Mouse (Mus musculus): ENCODE data around the gene Deup1. TPM values are rescaled to one million over a fixed set of nuclear protein-coding genes. Genes with fewer than 3 reads are reported as not detected.
A peak's percentile ranks its signal among the peaks of the same experiment; 100 is the strongest.

The Deup1 gene
- polyA plus RNA-seq, 1 experiment from 2014 or later = 3.4 TPM

- no peak overlapping the region for H3K4me2 ChIP-seq
- H3K27ac ChIP-seq = peak overlapping the region; percentile 40; the same call in 1 of the 2 replicates
- peak; percentile 48; the same call in 1 of the 2 replicates for ATAC-seq (ENCODE audit: low FRiP score)
- H3K27me3 ChIP-seq = no peaks in the 10 kb centered on the region
- H3K9ac ChIP-seq = no peak overlapping the region
- WGBS = 51% methylated on average over 10 of the region's 10 CpGs
- H3K4me3 ChIP-seq = no peak overlapping the region
- no peaks in the 10 kb centered on the region for H3K9me3 ChIP-seq
- no peaks in the 10 kb centered on the region for H3K36me3 ChIP-seq
- peaks cover 11% of the 10 kb centered on the region for H3K4me1 ChIP-seq (replicated peaks)
Observed at GRCm38 (mm10) chr9:15619020-15619590, 8.6 kb downstream of the Deup1 start.

DNA sequence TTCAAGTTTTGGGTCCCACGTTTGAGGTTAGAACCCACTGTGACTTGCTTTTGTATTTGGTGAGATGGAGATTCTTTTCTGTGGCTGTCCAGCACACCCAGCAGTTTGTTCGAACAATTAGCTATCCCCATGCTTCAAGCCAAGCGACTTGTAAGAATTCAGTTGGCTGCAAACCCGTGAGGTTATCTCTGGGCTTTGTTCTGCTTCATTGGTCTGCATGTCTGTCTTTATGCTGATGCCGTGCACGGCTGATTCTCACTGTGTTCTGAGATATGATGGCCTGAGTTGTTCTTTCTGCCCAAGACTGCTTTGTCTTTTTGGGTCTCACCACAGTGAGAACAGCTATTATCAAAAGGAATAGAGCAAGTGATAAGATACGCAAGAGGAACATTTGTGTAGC is 10.7 kb downstream of the Deup1 start:
- peaks cover 11% of the 10 kb centered on the region for H3K4me1 ChIP-seq (replicated peaks)
- WGBS = 42% methylated on average over 7 of the region's 7 CpGs
- H3K4me3 ChIP-seq = no peak overlapping the region
- no peaks in the 10 kb centered on the region for H3K27me3 ChIP-seq
- no peaks in the 10 kb centered on the region for H3K36me3 ChIP-seq
- no peak for ATAC-seq (ENCODE audit: low FRiP score)
- no peak overlapping the region for H3K9ac ChIP-seq
- H3K27ac ChIP-seq = no peak overlapping the region
- no peak overlapping the region for H3K4me2 ChIP-seq
- no peaks in the 10 kb centered on the region for H3K9me3 ChIP-seq

DNA sequence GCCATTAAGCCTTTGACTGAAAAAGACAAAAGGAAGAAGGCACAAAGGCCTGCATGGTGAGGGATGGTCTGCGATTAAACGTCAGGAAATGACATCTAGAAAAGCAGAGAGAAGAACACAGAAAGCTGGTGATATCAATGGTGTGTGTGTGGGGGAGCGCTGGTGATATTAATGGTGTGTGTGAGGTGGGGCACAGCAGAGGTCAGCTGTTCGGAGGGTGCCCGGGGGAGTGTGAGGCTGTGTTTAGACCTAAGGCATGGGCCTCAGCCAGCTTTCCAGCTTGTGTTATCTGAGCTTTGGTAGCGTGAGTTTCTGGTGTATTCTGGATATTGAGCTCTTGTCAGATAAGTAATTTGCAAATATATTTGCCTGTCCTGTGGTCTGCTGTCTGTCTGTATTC is 11.3 kb downstream of the Deup1 start:
- 60% methylated on average over 6 of the region's 6 CpGs for WGBS

GRCm38 (mm10) chr9:15609280-15609930 is 18.3 kb downstream of the Deup1 start:
- H3K9ac ChIP-seq = no peak overlapping the region
- H3K36me3 ChIP-seq = no peaks in the 10 kb centered on the region
- ATAC-seq (ENCODE audit: low FRiP score) = no peak
- 96% methylated on average over 5 of the region's 5 CpGs for WGBS
- H3K4me3 ChIP-seq = no peak overlapping the region
- H3K4me1 ChIP-seq (replicated peaks) = no peaks in the 10 kb centered on the region
- H3K4me2 ChIP-seq = no peak overlapping the region
- no peaks in the 10 kb centered on the region for H3K27me3 ChIP-seq
- H3K27ac ChIP-seq = no peak overlapping the region
- H3K9me3 ChIP-seq = no peaks in the 10 kb centered on the region

More for the DNA sequence above, 11.3 kb downstream of the Deup1 start:
- no peak overlapping the region for H3K27ac ChIP-seq
- no peaks in the 10 kb centered on the region for H3K36me3 ChIP-seq
- ATAC-seq (ENCODE audit: low FRiP score) = no peak
- no peaks in the 10 kb centered on the region for H3K27me3 ChIP-seq
- no peak overlapping the region for H3K4me3 ChIP-seq
- no peak overlapping the region for H3K4me2 ChIP-seq
- H3K4me1 ChIP-seq (replicated peaks) = peaks cover 11% of the 10 kb centered on the region
- H3K9ac ChIP-seq = no peak overlapping the region
- H3K9me3 ChIP-seq = no peaks in the 10 kb centered on the region

- ATAC-seq (ENCODE audit: low FRiP score) = no peak
- 94% methylated on average over 2 of the region's 2 CpGs for WGBS
- H3K36me3 ChIP-seq = no peaks in the 10 kb centered on the region
Observed at GRCm38 (mm10) chr9:15607601-15608000, 20.1 kb downstream of the Deup1 start.

GRCm38 (mm10) chr9:15603156-15603555 is 24.6 kb downstream of the Deup1 start:
- no peak for ATAC-seq (ENCODE audit: low FRiP score)
- H3K27ac ChIP-seq = no peak overlapping the region
- WGBS = 80% methylated on average over 8 of the region's 8 CpGs
- no peaks in the 10 kb centered on the region for H3K9me3 ChIP-seq
- no peak overlapping the region for H3K4me3 ChIP-seq
- no peaks in the 10 kb centered on the region for H3K4me1 ChIP-seq (replicated peaks)
- no peaks in the 10 kb centered on the region for H3K36me3 ChIP-seq
- H3K27me3 ChIP-seq = no peaks in the 10 kb centered on the region
- no peak overlapping the region for H3K9ac ChIP-seq
- H3K4me2 ChIP-seq = no peak overlapping the region

More at GRCm38 (mm10) chr9:15607601-15608000, 20.1 kb downstream of the Deup1 start:
- Histone ChIP-seq H3K4me1 (replicated peaks) (no peaks in the 10 kb centered on the region), H3K9ac (no peak overlapping the region), H3K27ac (no peak overlapping the region), H3K27me3 (no peaks in the 10 kb centered on the region), H3K9me3 (no peaks in the 10 kb centered on the region), H3K4me3 (no peak overlapping the region), H3K4me2 (no peak overlapping the region)

- no peak for ATAC-seq (ENCODE audit: low FRiP score)
- no peak overlapping the region for H3K4me3 ChIP-seq
Observed at GRCm38 (mm10) chr9:15600859-15601540, 26.7 kb downstream of the Deup1 start.

GRCm38 (mm10) chr9:15600156-15600858 is 27.4 kb downstream of the Deup1 start:
- Histone ChIP-seq H3K27me3 (no peaks in the 10 kb centered on the region), H3K36me3 (no peaks in the 10 kb centered on the region), H3K27ac (no peak overlapping the region), H3K4me2 (no peak overlapping the region), H3K4me3 (no peak overlapping the region), H3K4me1 (replicated peaks) (no peaks in the 10 kb centered on the region), H3K9ac (no peak overlapping the region), H3K9me3 (no peaks in the 10 kb centered on the region)
- 70% methylated on average over 6 of the region's 6 CpGs for WGBS
- ATAC-seq (ENCODE audit: low FRiP score) = no peak

More at GRCm38 (mm10) chr9:15600859-15601540, 26.7 kb downstream of the Deup1 start:
- H3K27me3 ChIP-seq = no peaks in the 10 kb centered on the region
- H3K4me2 ChIP-seq = no peak overlapping the region
- no peak overlapping the region for H3K27ac ChIP-seq
- no peaks in the 10 kb centered on the region for H3K9me3 ChIP-seq
- 72% methylated on average over 5 of the region's 5 CpGs for WGBS
- H3K9ac ChIP-seq = no peak overlapping the region
- H3K4me1 ChIP-seq (replicated peaks) = no peaks in the 10 kb centered on the region
- H3K36me3 ChIP-seq = no peaks in the 10 kb centered on the region

DNA sequence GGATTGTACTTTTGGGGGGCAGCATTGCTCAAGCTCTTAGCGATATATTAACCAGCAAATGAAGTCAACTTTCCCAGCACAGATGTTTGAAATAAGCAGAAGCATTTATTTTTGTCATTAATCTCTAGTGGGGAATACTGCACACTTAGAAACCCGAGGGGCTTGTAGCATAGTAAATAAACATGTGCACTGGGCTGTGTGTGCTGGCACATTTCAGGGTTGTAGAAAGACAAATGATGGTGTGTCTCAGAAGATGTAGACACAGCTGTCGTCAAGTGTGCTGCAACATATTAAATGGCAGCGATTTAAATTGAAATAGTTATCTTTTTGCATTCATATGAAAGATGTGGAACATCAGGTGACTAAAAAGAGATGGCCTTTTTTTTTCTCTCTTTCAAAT is 31.1 kb downstream of the Deup1 start:
- no peaks in the 10 kb centered on the region for H3K36me3 ChIP-seq
- no peak overlapping the region for H3K9ac ChIP-seq
- H3K4me3 ChIP-seq = no peak overlapping the region
- no peaks in the 10 kb centered on the region for H3K9me3 ChIP-seq
- no peak overlapping the region for H3K4me2 ChIP-seq
- no peaks in the 10 kb centered on the region for H3K27me3 ChIP-seq
- no peak overlapping the region for H3K27ac ChIP-seq
- 54% methylated on average over 4 of the region's 4 CpGs for WGBS
- 0 out of 2 replicates have a peak, but pooled peaks cover 4% of the 10 kb centered on the region for H3K4me1 ChIP-seq (replicated peaks)
- ATAC-seq (ENCODE audit: low FRiP score) = no peak

DNA sequence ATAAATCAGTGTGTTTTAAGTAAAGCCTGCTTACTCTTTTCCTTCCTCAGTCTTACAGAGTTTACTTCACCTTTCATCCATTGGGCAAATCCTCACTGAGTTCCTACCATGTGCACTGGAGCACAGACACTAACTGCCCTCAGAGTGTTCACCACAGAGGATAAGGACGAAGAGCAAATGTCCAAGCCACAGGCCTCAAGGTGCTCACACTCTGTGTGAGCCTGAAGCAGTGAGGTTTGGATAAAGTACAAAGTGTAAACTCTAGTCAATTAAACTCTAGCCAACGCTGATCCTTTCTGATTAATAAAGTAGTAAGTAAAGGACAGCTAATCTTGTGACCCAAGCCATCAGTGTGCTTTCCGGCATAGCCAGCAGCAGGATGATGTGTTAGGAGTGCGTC is 33.6 kb downstream of the Deup1 start:
- WGBS = 83% methylated on average over 4 of the region's 4 CpGs
- H3K4me3 ChIP-seq = no peak overlapping the region
- H3K9ac ChIP-seq = no peak overlapping the region
- H3K9me3 ChIP-seq = no peaks in the 10 kb centered on the region
- H3K27me3 ChIP-seq = no peaks in the 10 kb centered on the region
- H3K27ac ChIP-seq = no peak overlapping the region
- ATAC-seq (ENCODE audit: low FRiP score) = no peak
- 0 out of 2 replicates have a peak, but pooled peaks cover 4% of the 10 kb centered on the region for H3K4me1 ChIP-seq (replicated peaks)
- no peaks in the 10 kb centered on the region for H3K36me3 ChIP-seq
- no peak overlapping the region for H3K4me2 ChIP-seq

GRCm38 (mm10) chr9:15587157-15587854 is 40.4 kb downstream of the Deup1 start:
- Histone ChIP-seq H3K27me3 (no peaks in the 10 kb centered on the region), H3K9me3 (no peaks in the 10 kb centered on the region), H3K27ac (no peak overlapping the region), H3K36me3 (no peaks in the 10 kb centered on the region), H3K9ac (no peak overlapping the region), H3K4me3 (no peak overlapping the region), H3K4me1 (replicated peaks) (no peaks in the 10 kb centered on the region), H3K4me2 (no peak overlapping the region)
- no peak for ATAC-seq (ENCODE audit: low FRiP score)
- 71% methylated on average over 6 of the region's 6 CpGs for WGBS

- 88% methylated on average over 1 of the region's 1 CpGs for WGBS
- Histone ChIP-seq H3K4me3 (no peak overlapping the region), H3K27ac (no peak overlapping the region), H3K4me1 (replicated peaks) (no peaks in the 10 kb centered on the region), H3K36me3 (no peaks in the 10 kb centered on the region), H3K9ac (no peak overlapping the region), H3K27me3 (no peaks in the 10 kb centered on the region), H3K4me2 (no peak overlapping the region), H3K9me3 (no peaks in the 10 kb centered on the region)
- ATAC-seq (ENCODE audit: low FRiP score) = no peak
Observed at GRCm38 (mm10) chr9:15585956-15586355, 41.8 kb downstream of the Deup1 start.

Data from hindbrain, embryonic 13.5 days (tissue).